Mouse (Mus musculus) heart, embryonic 14.5 days (tissue): ENCODE data around the gene Relt. TPM values are rescaled to one million over a fixed set of nuclear protein-coding genes. Genes with fewer than 3 reads are reported as not detected.

ENCODE experiments used
- ATAC-seq: fragments of 200-750 bp; cut with Nextera tagmentation; 2 replicates; pipeline ENCODE4 v1.8.0; 2017; ENCODE audit warnings: low read depth, moderate TSS enrichment; ENCODE audit not compliant: insufficient number of reproducible peaks, insufficient read depth, low FRiP score
- H3K27ac ChIP-seq, 2 experiments: fragments of 200-500 bp in 1 of 2; fragments of 300-500 bp in 1 of 2; sonication (generic) in 1 of 2; replicated peaks in 1 of 2; 2 replicates each; pipeline ENCODE4 v1.5.1; 2012 to 2014; ENCODE audit warnings: low read depth in 2 of 2, low read length in 2 of 2, control low read depth in 1 of 2, mild to moderate bottlenecking in 1 of 2, mixed read lengths in 1 of 2; ENCODE audit not compliant: control insufficient read depth in 1 of 2, insufficient read depth in 1 of 2
- H3K27me3 ChIP-seq: fragments of 300-500 bp; sonication (generic); 2 replicates; pipeline ENCODE4 v1.6.1; 2014; ENCODE audit warnings: mild to moderate bottlenecking, low read length, control low read depth; ENCODE audit not compliant: control insufficient read depth, insufficient read depth
- H3K36me3 ChIP-seq: fragments of 300-500 bp; sonication (generic); 2 replicates; pipeline ENCODE4 v1.6.1; 2014; ENCODE audit warnings: mild to moderate bottlenecking, control low read depth, low read length, mixed read lengths; ENCODE audit not compliant: control insufficient read depth, insufficient read depth
- H3K4me1 ChIP-seq, 2 experiments: fragments of 200-500 bp in 1 of 2; fragments of 300-500 bp in 1 of 2; sonication (generic) in 1 of 2; 2 replicates each; pipeline ENCODE4 v1.6.1; 2012 to 2014; ENCODE audit warnings: low read length in 2 of 2, control low read depth in 1 of 2, mixed read lengths in 1 of 2; ENCODE audit not compliant: control insufficient read depth in 2 of 2, insufficient read depth in 2 of 2
- H3K4me2 ChIP-seq: fragments of 300-500 bp; sonication (generic); 2 replicates; pipeline ENCODE4 v1.6.1; 2014; ENCODE audit warnings: mild to moderate bottlenecking, low read length
- H3K4me3 ChIP-seq, 2 experiments: fragments of 200-500 bp in 1 of 2; fragments of 300-500 bp in 1 of 2; sonication (generic) in 1 of 2; 2 replicates each; pipeline ENCODE4 v1.5.1; 2012 to 2014; ENCODE audit warnings: low read length in 2 of 2, mild to moderate bottlenecking in 2 of 2, control low read depth in 1 of 2, low read depth in 1 of 2, moderate library complexity in 1 of 2; ENCODE audit not compliant: control insufficient read depth in 1 of 2, insufficient read depth in 1 of 2
- H3K9ac ChIP-seq: fragments of 300-500 bp; sonication (generic); 2 replicates; pipeline ENCODE4 v1.6.1; 2014; ENCODE audit warnings: mild to moderate bottlenecking, low read length
- H3K9me3 ChIP-seq: fragments of 300-500 bp; sonication (generic); 2 replicates; pipeline ENCODE4 v1.6.1; 2016; ENCODE audit warnings: low read length, control low read depth; ENCODE audit not compliant: control insufficient read depth
- WGBS: fragments of 180-500 bp; shearing (Covaris S2); extraction: QIAGEN DNeasy Blood & Tissue Kit; methylation state at CpG from one replicate; pipeline ENCODE4 v1.1.7; 2014; 5-methylcytosine and 5-hydroxymethylcytosine counted together
- polyA plus RNA-seq: library from polyadenylated mRNA; unstranded; fragments of >200 nt; fragmentation: Nextera tagmentation; extraction: Ambion mirVana; gene quantifications from 2 replicates; pipeline ENCODE4 v1.2.1, GENCODE M21; 2014

Relt gene
- polyA plus RNA-seq, 1 experiment from 2014 or later, result 1.2 TPM

DNA sequence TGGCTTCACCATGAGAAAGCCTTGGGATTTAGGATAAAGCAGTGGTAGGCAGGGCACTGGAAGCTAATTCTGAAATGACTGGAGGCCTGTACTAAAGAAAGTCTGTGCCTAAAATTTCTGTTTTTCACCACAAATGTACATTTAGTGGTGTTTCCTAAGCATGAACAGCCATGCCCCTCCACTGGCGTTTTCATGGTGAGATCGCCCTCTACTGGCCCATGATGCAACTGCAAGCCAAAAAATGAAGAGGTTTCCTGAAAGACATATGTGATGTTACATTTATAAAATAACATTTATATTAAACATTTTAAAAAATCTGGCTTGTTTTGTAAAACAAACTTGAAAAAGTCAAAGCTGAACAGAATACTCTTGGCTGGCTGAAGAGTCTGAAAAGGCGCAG lies 23.3 kb upstream of the Relt start:
- Histone ChIP-seq H3K4me2 (no peak overlapping the region), H3K27me3 (no peaks in the 10 kb centered on the region), H3K4me3 (no peak overlapping the region), H3K36me3 (peaks cover 76% of the 10 kb centered on the region), H3K27ac (no peak overlapping the region), H3K4me1 (no peaks in the 10 kb centered on the region), H3K9me3 (no peaks in the 10 kb centered on the region), H3K9ac (no peak overlapping the region)
- ATAC-seq, result no peak
- 30% methylated on average over 3 of the region's 3 CpGs for WGBS

DNA sequence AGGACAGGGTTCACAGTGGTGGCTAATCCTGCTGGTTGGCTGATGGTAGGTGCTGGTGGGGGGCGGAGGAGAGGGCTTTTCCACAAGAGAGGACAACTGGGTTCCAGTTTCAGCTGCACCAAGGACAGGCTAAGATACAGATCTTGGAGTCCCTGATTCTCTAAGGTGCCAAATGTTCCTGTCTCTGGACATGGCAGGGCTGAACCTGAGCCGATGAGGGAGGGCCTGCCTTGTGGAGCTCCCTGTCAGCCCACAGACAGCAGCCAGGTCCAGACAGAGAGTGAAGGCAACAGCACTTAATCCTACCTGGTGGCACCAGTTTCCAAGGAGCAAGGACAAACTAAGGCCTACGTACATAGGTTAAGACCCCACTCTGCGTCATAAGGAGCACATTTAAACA lies 21.2 kb upstream of the Relt start:
- Histone ChIP-seq H3K36me3 (peaks cover 86% of the 10 kb centered on the region), H3K27me3 (no peaks in the 10 kb centered on the region), H3K4me1 (peaks cover 0 to 4% of the 10 kb centered on the region in 2 experiments; a peak in 2 of 4 replicates), H3K9ac (no peak overlapping the region), H3K9me3 (no peaks in the 10 kb centered on the region), H3K4me2 (no peak overlapping the region), H3K27ac (no peak overlapping the region), H3K4me3 (no peak overlapping the region)
- no peak for ATAC-seq
- 88% methylated on average over 4 of the region's 4 CpGs for WGBS

DNA sequence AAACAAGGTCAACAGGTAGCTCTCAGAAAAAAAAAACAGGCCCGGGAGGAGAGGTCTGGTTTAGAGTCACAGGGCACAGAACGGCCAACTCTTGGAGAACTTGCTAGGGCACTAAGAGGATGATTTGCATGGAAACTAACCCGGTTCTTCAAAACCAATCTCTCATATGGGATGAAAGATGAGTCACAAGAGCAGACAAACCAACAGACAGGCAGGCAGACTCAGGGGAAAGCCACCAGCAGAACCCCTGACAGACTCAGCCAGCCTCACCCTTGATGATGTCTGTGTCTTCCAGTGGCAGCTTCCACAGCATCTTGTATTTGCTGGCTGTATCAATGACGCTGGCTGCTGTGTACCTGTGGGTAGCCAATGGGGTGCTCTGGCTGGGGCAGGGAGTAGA lies 18.7 kb upstream of the Relt start:
- H3K4me2 ChIP-seq, result no peak overlapping the region
- WGBS, result 89% methylated on average over 4 of the region's 4 CpGs
- no peak overlapping the region for H3K9ac ChIP-seq
- H3K27ac ChIP-seq, result no peak overlapping the region
- no peaks in the 10 kb centered on the region for H3K27me3 ChIP-seq
- peaks cover 0 to 4% of the 10 kb centered on the region in 2 experiments; a peak in 2 of 4 replicates for H3K4me1 ChIP-seq
- no peaks in the 10 kb centered on the region for H3K9me3 ChIP-seq
- no peak for ATAC-seq
- peaks cover 89% of the 10 kb centered on the region for H3K36me3 ChIP-seq
- H3K4me3 ChIP-seq, result no peak overlapping the region

DNA sequence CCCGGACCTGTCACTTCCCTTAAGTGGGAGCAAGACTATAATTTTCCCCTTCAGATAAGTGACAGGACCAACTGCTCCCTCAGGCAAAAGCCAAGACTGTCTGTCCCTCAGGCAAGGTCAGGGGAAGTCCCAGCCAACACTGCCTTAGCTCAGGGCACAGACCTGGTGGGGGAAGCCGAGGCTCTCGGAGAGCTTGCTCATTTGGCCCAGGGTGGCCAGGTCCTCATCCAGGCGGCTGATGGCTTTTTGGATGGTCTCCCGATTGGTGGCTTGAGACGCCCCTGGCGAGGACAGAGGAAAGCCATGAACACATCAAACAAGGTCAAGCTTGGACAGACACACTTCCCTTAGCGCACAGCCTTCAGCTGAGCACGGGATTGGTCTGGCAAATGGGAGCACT lies 18.3 kb upstream of the Relt start:
- Histone ChIP-seq H3K9ac (no peak overlapping the region), H3K4me2 (no peak overlapping the region), H3K27me3 (no peaks in the 10 kb centered on the region), H3K36me3 (peaks cover 93% of the 10 kb centered on the region), H3K4me1 (peaks cover 0 to 4% of the 10 kb centered on the region in 2 experiments; a peak in 2 of 4 replicates), H3K27ac (no peak overlapping the region), H3K4me3 (no peak overlapping the region), H3K9me3 (no peaks in the 10 kb centered on the region)
- 83% methylated on average over 9 of the region's 9 CpGs for WGBS
- no peak for ATAC-seq

DNA sequence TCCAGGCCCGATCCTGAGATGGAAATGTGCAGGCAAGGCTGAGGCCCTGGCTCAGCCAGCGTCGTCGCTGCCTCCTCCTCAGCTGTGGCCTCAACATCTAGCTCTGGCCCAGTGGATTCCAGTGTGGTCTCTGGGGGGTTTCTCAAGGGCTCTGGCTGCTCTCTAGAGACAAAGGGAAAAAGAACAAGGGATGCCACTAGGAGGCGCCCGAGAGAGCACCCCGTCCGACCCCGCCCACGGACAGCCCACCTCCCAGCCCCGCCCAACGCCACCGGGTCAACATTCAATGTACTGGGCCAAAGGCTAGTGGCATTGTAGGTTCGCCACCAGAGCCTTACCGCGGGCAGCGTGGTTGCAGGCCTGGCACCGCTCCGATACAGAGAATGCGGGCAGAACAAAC lies 16.3 kb upstream of the Relt start:
- Histone ChIP-seq H3K9me3 (no peaks in the 10 kb centered on the region), H3K27me3 (no peaks in the 10 kb centered on the region), H3K9ac (no peak overlapping the region), H3K4me3 (no peak overlapping the region), H3K36me3 (peaks cover 91% of the 10 kb centered on the region), H3K4me2 (no peak overlapping the region), H3K27ac (no peak overlapping the region), H3K4me1 (peaks cover 0 to 4% of the 10 kb centered on the region in 2 experiments; a peak in 2 of 4 replicates)
- 32% methylated on average over 20 of the region's 20 CpGs for WGBS
- ATAC-seq, result no peak

DNA sequence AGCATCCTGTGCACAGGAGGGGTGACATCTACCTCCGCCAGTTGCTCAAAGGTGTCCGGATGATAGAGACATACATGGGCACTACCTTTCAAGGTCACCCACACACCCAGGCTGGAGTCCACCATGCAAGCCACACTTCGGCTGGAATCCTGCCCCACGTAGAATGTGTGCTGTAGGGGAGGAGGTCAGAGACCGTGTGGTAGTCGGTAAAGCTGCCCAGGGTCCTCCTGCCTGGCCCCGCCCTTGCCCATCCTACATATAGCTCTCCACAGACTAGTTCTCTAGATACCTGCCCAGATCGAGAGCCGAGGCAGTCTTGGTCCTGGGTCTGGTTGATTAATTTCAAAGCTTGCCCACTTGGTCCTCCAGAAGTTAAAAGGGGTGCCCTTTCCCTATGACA lies 13.5 kb upstream of the Relt start:
- H3K9ac ChIP-seq, result no peak overlapping the region
- H3K27ac ChIP-seq, result peak overlapping the region in 1 of 2 experiments; percentile 49; a peak in 1 of 4 replicates
- H3K4me1 ChIP-seq, result peaks cover 1 to 11% of the 10 kb centered on the region in 2 experiments; a peak in 3 of 4 replicates
- peaks cover 91% of the 10 kb centered on the region for H3K36me3 ChIP-seq
- H3K4me3 ChIP-seq, result no peak overlapping the region
- no peaks in the 10 kb centered on the region for H3K27me3 ChIP-seq
- no peaks in the 10 kb centered on the region for H3K9me3 ChIP-seq
- 86% methylated on average over 9 of the region's 9 CpGs for WGBS
- H3K4me2 ChIP-seq, result no peak overlapping the region
- ATAC-seq, result no peak

DNA sequence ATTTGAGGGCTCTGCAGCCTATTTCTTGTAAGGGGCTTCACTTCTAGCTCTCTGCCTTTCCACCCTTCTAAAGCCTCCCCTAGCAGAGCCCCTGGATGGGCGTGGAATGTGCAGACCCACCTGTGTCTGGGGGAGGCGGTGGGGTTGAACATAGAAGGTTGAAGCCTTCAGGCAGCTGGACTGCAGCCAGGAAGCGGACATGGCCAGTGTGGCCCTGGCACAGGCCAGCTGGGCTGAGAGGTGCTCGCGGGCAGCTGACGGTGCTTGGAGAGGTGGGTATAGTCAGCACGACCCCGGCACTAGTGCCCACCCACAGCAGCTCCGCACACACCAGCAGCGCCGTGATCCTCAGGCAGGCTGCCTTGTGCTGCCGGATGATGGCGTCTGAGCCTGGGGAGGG lies 13.0 kb upstream of the Relt start:
- ATAC-seq, result no peak
- H3K27me3 ChIP-seq, result no peaks in the 10 kb centered on the region
- peaks cover 2 to 12% of the 10 kb centered on the region in 2 experiments; a peak in 3 of 4 replicates for H3K4me1 ChIP-seq
- H3K27ac ChIP-seq, result peak overlapping the region; percentile 49 to 68
- H3K9ac ChIP-seq, result no peak overlapping the region
- H3K9me3 ChIP-seq, result no peaks in the 10 kb centered on the region
- peaks cover 90% of the 10 kb centered on the region for H3K36me3 ChIP-seq
- no peak overlapping the region for H3K4me2 ChIP-seq
- WGBS, result 84% methylated on average over 13 of the region's 13 CpGs
- H3K4me3 ChIP-seq, result no peak overlapping the region

DNA sequence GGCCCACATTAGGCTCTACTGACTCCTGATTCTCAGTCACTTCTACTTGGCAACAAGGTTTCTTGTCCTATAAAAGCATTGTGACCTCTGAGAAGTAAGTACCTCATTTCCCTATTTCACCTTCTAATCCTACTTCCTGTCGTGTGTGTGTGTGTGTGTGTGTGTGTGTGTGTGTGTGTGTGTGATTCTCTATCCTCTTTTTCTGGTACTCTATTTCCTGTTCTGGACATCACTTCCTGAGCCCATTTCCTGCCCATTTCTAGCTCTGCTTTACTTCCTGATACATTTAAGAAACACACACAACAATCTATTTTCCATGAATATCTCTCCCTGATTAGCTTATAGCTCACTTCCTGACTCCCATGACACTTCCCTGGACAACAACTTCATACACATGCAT lies 12.6 kb upstream of the Relt start:
- ATAC-seq, result no peak
- H3K9me3 ChIP-seq, result no peaks in the 10 kb centered on the region
- H3K4me1 ChIP-seq, result peaks cover 2 to 14% of the 10 kb centered on the region in 2 experiments; a peak in 3 of 4 replicates
- WGBS, result 33% methylated on average over 1 of the region's 1 CpGs
- no peak overlapping the region for H3K4me3 ChIP-seq
- H3K27ac ChIP-seq, result peak overlapping the region; percentile 49 to 68
- H3K9ac ChIP-seq, result no peak overlapping the region
- no peaks in the 10 kb centered on the region for H3K27me3 ChIP-seq
- H3K4me2 ChIP-seq, result no peak overlapping the region
- peaks cover 86% of the 10 kb centered on the region for H3K36me3 ChIP-seq
